Mouse (Mus musculus) left cerebral cortex, postnatal 25 days (tissue): ENCODE measurements around the gene Psma7. TPM values are rescaled to one million over a fixed set of nuclear protein-coding genes. Genes with fewer than 3 reads are reported as not detected.
A peak's percentile ranks its signal among the peaks of the same experiment; 100 is the strongest.

Experiments used
- DNase-seq, 2 experiments: peaks; one replicate each; pipeline ENCODE4 v3.0.0; 2022; ENCODE audit warnings: low spot score in 2 of 2, mixed read lengths in 1 of 2
- intact Hi-C: fragments of 180-260 bp; cut with DNase I; formaldehyde crosslinking; loops from one replicate; pipeline ENCODE4 v1.15.1; 2025
- total RNA-seq, 2 experiments: library from RNA; stranded (reverse); gene quantifications; 2 replicates each; pipeline ENCODE4 v1.2.3; 2021

The Psma7 gene
- 100 to 1,000 TPM; 164 to 168 TPM for total RNA-seq

GRCm38 (mm10) chr2:180042256-180042857 lies at the start of gene Psma7, which contains the start of gene Ss18l1:
Gene Psma7 (minus strand): TSS chr2:180042433.
Gene Ss18l1 (plus strand): TSS chr2:180042509.
- DNase-seq, result peak; percentile 91
- intact Hi-C loops, result loop anchor here (1.0 to 2.0 kb wide), 2 partner anchors 18 to 126 kb away; partner anchors contain the start of gene Lsm14b

GRCm38 (mm10) chr2:180090285-180090684 lies 48.1 kb upstream of the Psma7 start:
- DNase-seq, result no peak
- intact Hi-C loops, result no loop called here

- intact Hi-C loops, result no loop called here
- no peak for DNase-seq
These were observed 45.2 kb upstream of the Psma7 start for GRCm38 (mm10) chr2:180087472-180087871.

- no peak for DNase-seq
- intact Hi-C loops, result no loop called here
These were observed 44.4 kb upstream of the Psma7 start for GRCm38 (mm10) chr2:180086637-180087027.

GRCm38 (mm10) chr2:180085926-180086636 lies 43.8 kb upstream of the Psma7 start:
- intact Hi-C loops, result no loop called here
- no peak for DNase-seq

GRCm38 (mm10) chr2:180084565-180084964 lies 42.3 kb upstream of the Psma7 start:
- no peak for DNase-seq
- intact Hi-C loops, result no loop called here

- DNase-seq, result no peak
- intact Hi-C loops, result no loop called here
These were observed 40.8 kb upstream of the Psma7 start for GRCm38 (mm10) chr2:180083063-180083462.

GRCm38 (mm10) chr2:180080680-180081079 lies 38.4 kb upstream of the Psma7 start:
- DNase-seq, result no peak
- intact Hi-C loops, result no loop called here

GRCm38 (mm10) chr2:180077622-180078021 lies 35.4 kb upstream of the Psma7 start:
- intact Hi-C loops, result loop anchor here (10.0 kb wide), 1 partner anchor 177 kb away; the partner anchor contains the start of gene Rps21
- DNase-seq, result no peak

- no peak for DNase-seq
These were observed 30.7 kb upstream of the Psma7 start for GRCm38 (mm10) chr2:180072886-180073285.

GRCm38 (mm10) chr2:180071671-180072070 lies 29.4 kb upstream of the Psma7 start:
- no peak for DNase-seq
- intact Hi-C loops, result loop anchor here (2.0 to 10.0 kb wide), 2 partner anchors 47 to 183 kb away; partner anchors contain the start of genes Osbpl2 and Rps21

More at GRCm38 (mm10) chr2:180072886-180073285, 30.7 kb upstream of the Psma7 start:
- intact Hi-C loops, result loop anchor here (10.0 kb wide), 1 partner anchor 182 kb away; the partner anchor contains the start of gene Rps21

GRCm38 (mm10) chr2:180070481-180071453 lies 28.5 kb upstream of the Psma7 start, which contains the start of gene Mtg2:
Gene Mtg2 (plus strand): TSS chr2:180070588.
- peak; percentile 96 to 97 for DNase-seq
- intact Hi-C loops, result loop anchor here (2.0 to 10.0 kb wide), 2 partner anchors 48 to 184 kb away; partner anchors contain the start of genes Osbpl2 and Rps21

- intact Hi-C loops, result loop anchor here (2.0 to 10.0 kb wide), 2 partner anchors 49 to 185 kb away; partner anchors contain the start of genes Osbpl2 and Rps21
These were observed 27.7 kb upstream of the Psma7 start for GRCm38 (mm10) chr2:180069770-180070480.

GRCm38 (mm10) chr2:180063338-180064131 lies 21.3 kb upstream of the Psma7 start:
- intact Hi-C loops, result no loop called here
- no peak for DNase-seq

More at GRCm38 (mm10) chr2:180069770-180070480, 27.7 kb upstream of the Psma7 start:
- DNase-seq, result no peak

- DNase-seq, result no peak
- intact Hi-C loops, result no loop called here
These were observed 10.8 kb upstream of the Psma7 start for GRCm38 (mm10) chr2:180053001-180053400.

GRCm38 (mm10) chr2:180051986-180052733 lies 9.9 kb upstream of the Psma7 start:
- intact Hi-C loops, result loop anchor here (2.0 kb wide), 1 partner anchor 135 kb away; no protein-coding TSS in a partner anchor
- no peak for DNase-seq

GRCm38 (mm10) chr2:180050986-180051385 lies 8.8 kb upstream of the Psma7 start:
- intact Hi-C loops, result loop anchor here (2.0 kb wide), 1 partner anchor 134 kb away; no protein-coding TSS in a partner anchor
- DNase-seq, result peak; percentile 76 to 85
